Mouse (Mus musculus): ENCODE data around the gene Ppp1r16b.

DNA sequence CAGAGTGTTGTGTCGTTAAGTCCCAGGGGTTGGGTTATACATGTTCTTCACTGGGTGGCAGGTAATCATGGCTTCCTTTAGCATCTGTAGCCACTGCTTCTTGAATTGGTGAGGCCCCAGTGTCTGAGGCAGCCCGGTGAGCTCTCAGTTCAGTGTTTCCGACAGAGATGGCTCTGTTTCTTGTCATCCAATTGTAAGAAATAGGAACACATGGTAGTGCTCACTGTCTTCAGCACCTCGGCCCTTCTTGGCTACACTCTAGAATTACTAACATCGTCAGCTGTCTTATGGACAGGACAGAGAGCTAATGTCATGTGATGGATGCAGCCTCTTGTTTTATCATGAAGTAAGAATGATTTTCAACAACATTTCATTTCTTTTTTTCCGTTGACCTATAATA is 10.0 kb downstream of the Ppp1r16b start:
- TF ChIP-seq CTCF (IDR thresholded peaks at IDR 0.05): no peak
- no peak for TF ChIP-seq EP300 (IDR thresholded peaks at IDR 0.05)
